ENCODE assay signal across 8 mouse cellular contexts in genomic region chr9:53975122-53975518, GRCm38 (mm10). TPM values are rescaled to one million over a fixed set of nuclear protein-coding genes. Genes with fewer than 3 reads are reported as not detected.
DNase-seq lines count a peak whose midpoint lies in the region; TF ChIP-seq lines count a peak whose summit lies in the region.

Elmod1 (minus strand) TSS chr9:53975301.

- no peaks in the 10 kb centered on the region for H3K9me3 ChIP-seq in ES-Bruce4 (replicated peaks; ENCODE audit: control insufficient read depth, insufficient read depth, low read length, poor library complexity, severe bottlenecking)

- no peak within 1 kb of the TSS for H3K27ac ChIP-seq in ES-Bruce4 (ENCODE audit: insufficient read depth, low read length)

- no peak for TF ChIP-seq EP300 in ES-Bruce4 (IDR thresholded peaks at IDR 0.05; ENCODE audit: insufficient read depth, low read depth, low read length)

- TF ChIP-seq POLR2A in ES-Bruce4 (IDR thresholded peaks at IDR 0.05; ENCODE audit: insufficient read depth, low read length), result no peak

- no peaks in the 10 kb centered on the region for H3K4me1 ChIP-seq in ES-Bruce4 (ENCODE audit: control insufficient read depth, insufficient read depth, low read length)

- peaks cover 6% of the 10 kb centered on the region for H3K27me3 ChIP-seq in ES-Bruce4 (ENCODE audit: control insufficient read depth, insufficient read depth, low read length, poor library complexity, severe bottlenecking)

- H3K9ac ChIP-seq in ES-Bruce4 (ENCODE audit: low read depth, poor library complexity, severe bottlenecking), result no peak within 1 kb of the TSS

- peak within 1 kb of the TSS; percentile 73 for H3K4me3 ChIP-seq in ES-Bruce4 (ENCODE audit: low read depth, low read length)

- peak; percentile 53 to 80 for DNase-seq in adrenal gland, adult (ENCODE audit: inconsistent age in 2 of 2, low spot score in 1 of 2)
- peak; percentile 37 for DNase-seq in embryo, embryonic 11.5 days (ENCODE audit: low read depth, low spot score)
- peak; percentile 32 for DNase-seq in heart, postnatal 4 days
- peak; percentile 68 to 80 for DNase-seq in layer of hippocampus, postnatal 25 days (ENCODE audit: extremely low spot score in 1 of 2, low spot score in 1 of 2)
- DNase-seq in lung, postnatal 36 days, result peak; percentile 12
- DNase-seq in right cerebral cortex, postnatal 36 days (ENCODE audit: low spot score in 2 of 2), result peak; percentile 65 to 71
- DNase-seq in thymus, postnatal 36 days, result no peak

- no peaks in the 10 kb centered on the region for H3K36me3 ChIP-seq in ES-Bruce4 (ENCODE audit: control insufficient read depth, insufficient read depth, low read length, poor library complexity, severe bottlenecking)

- TF ChIP-seq CTCF in ES-Bruce4 (IDR thresholded peaks at IDR 0.05; ENCODE audit: low read depth, low read length), result no peak

RNA-seq across cellular contexts. Expression of gene Elmod1, which starts in this region (rescaled TPM):
- polyA plus RNA-seq in ES-Bruce4 (2011; ENCODE audit: insufficient read depth, insufficient read length, low read depth, missing spikeins), result 0.36 TPM in 1 of 2 replicates, not detected in the other
- total RNA-seq in heart, postnatal 4 days (2021), result under 1 TPM; 0.17 to 0.32 TPM
- 100 to 1,000 TPM; 246 TPM for total RNA-seq in layer of hippocampus, postnatal 25 days (2021)

Comparison
In these comparisons a context has a peak if more than half of its experiments do, and no peak if none do; other contexts are left out.
1. RNA of gene Elmod1 (total RNA-seq): 246 TPM in layer of hippocampus, postnatal 25 days; 0.17 to 0.32 TPM in heart, postnatal 4 days; every median in the first group is over 100 times any median in the second.
2. Peak in DNase-seq in heart, postnatal 4 days; RNA of the gene not detected or under 1 TPM.
3. DNase-seq: peak in adrenal gland, adult (2 of 2), embryo, embryonic 11.5 days (single experiment), layer of hippocampus, postnatal 25 days (2 of 2), lung, postnatal 36 days (single experiment) and right cerebral cortex, postnatal 36 days (2 of 2); none in thymus, postnatal 36 days (0 of 2).